Mouse (Mus musculus) A20 (cell line): ENCODE measurements around the gene Gm11595.
"Not testable (repeated sequence)": the region's sequence is repeated elsewhere in the genome, so short reads cannot be mapped to it uniquely, and the experiment has no call there.

ENCODE experiments used
- DNase-seq: peaks from one replicate; pipeline ENCODE4 v3.0.0-alpha.2; 2011; ENCODE audit warnings: low read depth, low spot score

The Gm11595 gene

GRCm38 (mm10) chr11:99772813-99773212 lies at the start of gene Gm11595:
Gene Gm11595 (minus strand): TSS chr11:99772913.
- not testable (repeated sequence) for DNase-seq

- DNase-seq: not testable (repeated sequence)
Observed at GRCm38 (mm10) chr11:99815566-99815965, 42.9 kb upstream of the Gm11595 start, which contains the start of gene Gm11564. Gene Gm11564 (minus strand): TSS chr11:99815666.

- DNase-seq: not testable (repeated sequence)
Observed at GRCm38 (mm10) chr11:99809792-99810191, 37.1 kb upstream of the Gm11595 start, which contains the start of gene Krtap4-13. Gene Krtap4-13 (minus strand): TSS chr11:99809892.

GRCm38 (mm10) chr11:99804346-99804745 lies 31.6 kb upstream of the Gm11595 start, which contains the start of gene Gm11554:
Gene Gm11554 (minus strand): TSS chr11:99804446.
- not testable (repeated sequence) for DNase-seq

- not testable (repeated sequence) for DNase-seq
Observed at GRCm38 (mm10) chr11:99798832-99799231, 26.1 kb upstream of the Gm11595 start, which contains the start of gene Gm11569. Gene Gm11569 (minus strand): TSS chr11:99798932.

- no peak for DNase-seq
Observed at GRCm38 (mm10) chr11:99793367-99793766, 20.7 kb upstream of the Gm11595 start, which contains the start of gene Gm11596. Gene Gm11596 (minus strand): TSS chr11:99793467.

GRCm38 (mm10) chr11:99784900-99785299 lies 12.2 kb upstream of the Gm11595 start, which contains the start of gene Krtap4-9:
Gene Krtap4-9 (plus strand): TSS chr11:99785200.
- not testable (repeated sequence) for DNase-seq

GRCm38 (mm10) chr11:99780604-99781003 lies 7.9 kb upstream of the Gm11595 start, which contains the start of gene Krtap4-8:
Gene Krtap4-8 (minus strand): TSS chr11:99780704.
- DNase-seq: no peak

GRCm38 (mm10) chr11:99778401-99778800 lies 5.7 kb upstream of the Gm11595 start:
- DNase-seq: no peak

GRCm38 (mm10) chr11:99768410-99768809 lies 4.3 kb downstream of the Gm11595 start:
- no peak for DNase-seq

GRCm38 (mm10) chr11:99758877-99759276 lies 13.8 kb downstream of the Gm11595 start:
- DNase-seq: no peak

- DNase-seq: no peak
Observed at GRCm38 (mm10) chr11:99743985-99744384, 28.7 kb downstream of the Gm11595 start.

GRCm38 (mm10) chr11:99734190-99734589 lies 38.5 kb downstream of the Gm11595 start, which contains the start of gene Gm14180:
Gene Gm14180 (minus strand): TSS chr11:99734290.
- no peak for DNase-seq

GRCm38 (mm10) chr11:99724061-99724460 lies 48.7 kb downstream of the Gm11595 start:
- no peak for DNase-seq
